Mouse (Mus musculus) neural tube, embryonic 12.5 days (tissue): ENCODE measurements at regions not wholly inside any gene's neighbourhood (a gene's known extent, or its start where the extent isn't known, plus 50 kb on each side); places are given as distances from the start of the nearest gene placed in this dataset.

ENCODE experiments used
- ATAC-seq: fragments of 200-750 bp; cut with Nextera tagmentation; 2 replicates; pipeline ENCODE4 v1.8.0; 2017; ENCODE audit warnings: low read depth, mild to moderate bottlenecking, moderate TSS enrichment, moderate library complexity; ENCODE audit not compliant: low FRiP score
- H3K27ac ChIP-seq: fragments of 300-500 bp; sonication (generic); 2 replicates; pipeline ENCODE4 v1.5.1; 2016
- H3K27me3 ChIP-seq: fragments of 300-500 bp; sonication (generic); replicated peaks from 2 replicates; pipeline ENCODE4 v1.6.1; 2016; ENCODE audit warnings: mild to moderate bottlenecking
- H3K36me3 ChIP-seq: fragments of 300-500 bp; sonication (generic); 2 replicates; pipeline ENCODE4 v1.6.1; 2016; ENCODE audit warnings: mild to moderate bottlenecking
- H3K4me1 ChIP-seq: fragments of 300-500 bp; sonication (generic); 2 replicates; pipeline ENCODE4 v1.6.1; 2016
- H3K4me2 ChIP-seq: fragments of 300-500 bp; sonication (generic); replicated peaks from 2 replicates; pipeline ENCODE4 v1.6.1; 2016; ENCODE audit warnings: mild to moderate bottlenecking
- H3K4me3 ChIP-seq: fragments of 300-500 bp; sonication (generic); 2 replicates; pipeline ENCODE4 v1.5.1; 2016
- H3K9ac ChIP-seq: fragments of 300-500 bp; sonication (generic); 2 replicates; pipeline ENCODE4 v1.6.1; 2016; ENCODE audit warnings: mild to moderate bottlenecking
- H3K9me3 ChIP-seq: fragments of 300-500 bp; sonication (generic); 2 replicates; pipeline ENCODE4 v1.6.1; 2016; ENCODE audit warnings: mild to moderate bottlenecking
- WGBS: fragments of 180-500 bp; shearing (Covaris S2); methylation state at CpG from one replicate; pipeline ENCODE4 v1.1.7; 2016; 5-methylcytosine and 5-hydroxymethylcytosine counted together

DNA sequence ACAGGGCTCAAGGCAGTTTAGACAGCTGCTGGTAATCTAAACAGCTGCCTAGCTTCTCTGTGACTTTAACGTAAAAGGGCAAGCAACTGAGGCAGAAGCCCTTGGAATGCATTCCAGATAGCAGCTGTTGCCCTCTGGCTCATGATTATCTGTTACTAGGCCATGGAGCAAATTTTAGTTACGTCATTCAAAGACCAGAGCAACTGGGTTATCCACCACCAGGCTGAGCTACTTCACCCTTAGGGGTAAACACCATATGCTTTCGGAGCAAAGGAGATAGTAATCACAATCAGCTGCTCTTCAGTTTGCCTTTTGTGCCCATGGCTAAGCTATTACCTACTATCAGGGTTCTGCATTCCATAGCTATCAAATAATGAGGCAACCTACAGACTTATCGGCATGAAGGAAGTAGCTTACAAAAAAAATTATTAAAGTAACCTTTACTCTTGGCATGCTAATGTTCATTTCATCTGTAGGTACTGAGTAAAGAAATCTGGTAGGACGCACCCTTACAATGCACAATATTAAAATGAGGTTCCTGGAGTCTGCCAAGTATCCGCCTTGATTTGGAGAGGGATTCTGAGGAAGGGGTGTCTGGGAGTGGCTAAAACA is 212.2 kb downstream of the Car2 start:
- Histone ChIP-seq H3K36me3 (no peaks in the 10 kb centered on the region), H3K9ac (no peak overlapping the region), H3K27me3 (no peaks in the 10 kb centered on the region), H3K4me3 (no peak overlapping the region), H3K4me1 (no peaks in the 10 kb centered on the region), H3K27ac (no peak overlapping the region), H3K9me3 (no peaks in the 10 kb centered on the region), H3K4me2 (no peak overlapping the region)
- 83% methylated on average over 6 of the region's 6 CpGs for WGBS
- no peak for ATAC-seq

DNA sequence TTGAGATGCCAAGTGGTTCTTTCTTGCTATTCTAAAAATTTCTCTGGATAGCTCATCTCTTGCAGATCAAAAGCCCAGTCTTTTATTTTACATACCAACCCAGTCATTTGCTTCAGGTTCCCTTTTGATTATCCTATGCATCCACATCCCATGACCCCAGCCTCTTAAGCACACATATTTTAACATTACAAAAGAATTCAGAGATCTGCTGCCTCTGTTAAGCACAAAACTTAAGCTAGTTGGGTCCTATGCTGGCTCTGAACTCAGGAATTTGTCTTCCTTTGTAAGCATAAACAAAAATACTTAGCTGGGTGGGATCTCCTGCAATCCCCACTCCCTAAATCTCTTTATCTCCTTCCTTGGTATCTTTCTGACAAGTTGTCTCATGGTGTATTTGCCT is 212.9 kb downstream of the Car2 start:
- Histone ChIP-seq H3K36me3 (no peaks in the 10 kb centered on the region), H3K4me2 (no peak overlapping the region), H3K9ac (no peak overlapping the region), H3K4me1 (no peaks in the 10 kb centered on the region), H3K4me3 (no peak overlapping the region), H3K27ac (no peak overlapping the region), H3K27me3 (no peaks in the 10 kb centered on the region), H3K9me3 (no peaks in the 10 kb centered on the region)
- no peak for ATAC-seq

DNA sequence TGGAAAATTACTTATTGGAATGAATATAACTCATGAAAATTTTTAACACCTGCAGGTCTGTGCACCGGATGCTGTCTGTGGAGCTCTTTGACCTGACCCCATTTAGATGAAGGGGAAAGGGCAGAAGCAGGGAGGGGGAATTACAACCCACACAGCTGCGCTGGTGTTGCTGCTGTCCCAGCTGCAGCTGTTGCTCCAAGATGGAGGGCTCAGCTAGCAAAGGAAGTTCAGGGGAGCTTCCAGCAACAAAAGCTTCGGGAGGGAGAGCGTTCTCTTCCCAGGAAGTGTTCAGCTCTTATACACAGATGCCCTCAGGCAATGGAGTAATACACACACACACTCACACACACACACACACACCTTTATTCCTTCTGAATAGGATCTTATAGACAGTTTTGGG is 219.6 kb downstream of the Car2 start:
- no peak for ATAC-seq
- no peak overlapping the region for H3K9ac ChIP-seq
- no peak overlapping the region for H3K4me2 ChIP-seq
- no peaks in the 10 kb centered on the region for H3K9me3 ChIP-seq
- no peak overlapping the region for H3K4me3 ChIP-seq
- no peaks in the 10 kb centered on the region for H3K27me3 ChIP-seq
- H3K27ac ChIP-seq, result no peak overlapping the region
- no peaks in the 10 kb centered on the region for H3K36me3 ChIP-seq
- no peaks in the 10 kb centered on the region for H3K4me1 ChIP-seq
- WGBS, result 53% methylated on average over 4 of the region's 4 CpGs

DNA sequence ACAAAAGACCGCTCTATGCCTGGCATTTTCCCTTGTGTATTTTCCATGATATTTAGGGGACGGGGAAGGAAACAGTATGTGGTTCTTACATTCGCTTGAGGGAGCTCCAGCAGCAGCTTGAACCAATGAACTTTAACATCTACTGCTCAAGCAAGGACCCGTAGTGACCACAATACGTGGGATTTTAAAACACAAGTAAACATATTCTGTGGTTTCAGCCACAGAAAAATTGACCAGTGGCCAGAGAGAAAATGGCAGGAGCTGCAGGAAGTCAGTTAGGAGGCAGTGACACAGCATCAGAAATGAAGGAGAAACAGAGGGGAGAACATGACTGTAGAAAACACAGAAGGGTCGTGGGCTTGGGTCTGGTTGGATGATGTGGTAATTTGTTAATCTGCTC is 220.2 kb downstream of the Car2 start:
- H3K36me3 ChIP-seq, result no peaks in the 10 kb centered on the region
- no peak overlapping the region for H3K4me3 ChIP-seq
- H3K9ac ChIP-seq, result no peak overlapping the region
- H3K4me2 ChIP-seq, result no peak overlapping the region
- H3K27me3 ChIP-seq, result no peaks in the 10 kb centered on the region
- H3K4me1 ChIP-seq, result no peaks in the 10 kb centered on the region
- 87% methylated on average over 6 of the region's 6 CpGs for WGBS
- H3K27ac ChIP-seq, result no peak overlapping the region
- no peak for ATAC-seq
- H3K9me3 ChIP-seq, result no peaks in the 10 kb centered on the region

DNA sequence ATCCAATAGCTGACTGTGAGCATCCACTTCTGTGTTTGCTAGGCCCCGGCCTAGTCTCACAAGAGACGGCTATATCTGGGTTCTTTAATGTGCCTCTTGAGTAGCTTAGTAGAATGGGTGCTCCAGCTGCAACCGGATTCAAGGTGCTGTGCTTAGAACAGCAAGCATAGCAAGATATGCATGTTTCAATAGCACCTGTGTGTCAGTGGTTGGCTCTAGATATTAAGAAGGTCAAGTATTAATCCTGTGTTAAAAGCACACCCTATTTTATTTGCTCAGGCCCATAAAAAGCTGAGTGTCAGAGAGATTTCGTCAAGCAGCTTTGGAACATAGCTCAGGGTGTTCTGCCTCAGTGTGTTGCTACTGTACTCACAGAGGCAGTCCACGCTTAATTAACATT is 221.2 kb downstream of the Car2 start:
- Histone ChIP-seq H3K27ac (no peak overlapping the region), H3K4me3 (no peak overlapping the region), H3K27me3 (no peaks in the 10 kb centered on the region), H3K4me2 (no peak overlapping the region), H3K4me1 (no peaks in the 10 kb centered on the region), H3K9ac (no peak overlapping the region), H3K36me3 (no peaks in the 10 kb centered on the region), H3K9me3 (no peaks in the 10 kb centered on the region)
- ATAC-seq, result no peak
- WGBS, result 91% methylated on average over 5 of the region's 5 CpGs

DNA sequence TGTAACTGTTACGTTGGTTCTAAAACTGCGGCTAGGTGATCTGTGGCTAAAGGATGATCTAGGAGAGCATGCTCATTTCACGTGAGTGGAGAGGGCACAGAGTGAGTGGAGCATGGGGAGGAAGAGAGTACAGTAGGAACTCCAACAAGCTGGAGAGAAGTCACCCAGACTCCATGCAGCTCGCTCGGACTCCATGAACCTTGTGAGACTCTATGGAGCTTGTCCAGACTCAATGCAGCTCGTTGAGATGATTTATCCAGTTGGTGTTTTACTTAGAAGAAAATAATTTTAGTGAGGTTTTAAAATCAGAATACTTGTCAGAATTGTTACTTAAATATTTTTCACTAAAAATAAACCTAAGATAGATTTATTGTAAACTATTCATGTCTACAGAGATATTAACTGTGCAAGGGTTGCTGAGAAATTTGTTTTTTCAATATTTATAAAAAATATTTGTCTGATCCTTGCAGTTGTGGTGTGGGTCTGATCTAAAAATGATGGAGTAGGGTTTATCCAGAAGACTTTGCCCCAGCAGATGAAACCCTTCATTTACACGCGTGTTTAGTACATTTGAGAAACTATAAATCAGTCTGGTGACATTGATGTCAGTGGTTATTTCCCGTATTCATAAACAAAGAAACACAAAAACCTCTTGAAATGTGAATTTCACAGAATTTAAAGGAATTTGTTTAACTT is 222.3 kb downstream of the Car2 start:
- Histone ChIP-seq H3K4me3 (no peak overlapping the region), H3K9me3 (no peaks in the 10 kb centered on the region), H3K4me1 (no peaks in the 10 kb centered on the region), H3K4me2 (no peak overlapping the region), H3K9ac (no peak overlapping the region), H3K36me3 (no peaks in the 10 kb centered on the region), H3K27ac (no peak overlapping the region), H3K27me3 (no peaks in the 10 kb centered on the region)
- WGBS, result 85% methylated on average over 9 of the region's 9 CpGs
- ATAC-seq, result no peak

DNA sequence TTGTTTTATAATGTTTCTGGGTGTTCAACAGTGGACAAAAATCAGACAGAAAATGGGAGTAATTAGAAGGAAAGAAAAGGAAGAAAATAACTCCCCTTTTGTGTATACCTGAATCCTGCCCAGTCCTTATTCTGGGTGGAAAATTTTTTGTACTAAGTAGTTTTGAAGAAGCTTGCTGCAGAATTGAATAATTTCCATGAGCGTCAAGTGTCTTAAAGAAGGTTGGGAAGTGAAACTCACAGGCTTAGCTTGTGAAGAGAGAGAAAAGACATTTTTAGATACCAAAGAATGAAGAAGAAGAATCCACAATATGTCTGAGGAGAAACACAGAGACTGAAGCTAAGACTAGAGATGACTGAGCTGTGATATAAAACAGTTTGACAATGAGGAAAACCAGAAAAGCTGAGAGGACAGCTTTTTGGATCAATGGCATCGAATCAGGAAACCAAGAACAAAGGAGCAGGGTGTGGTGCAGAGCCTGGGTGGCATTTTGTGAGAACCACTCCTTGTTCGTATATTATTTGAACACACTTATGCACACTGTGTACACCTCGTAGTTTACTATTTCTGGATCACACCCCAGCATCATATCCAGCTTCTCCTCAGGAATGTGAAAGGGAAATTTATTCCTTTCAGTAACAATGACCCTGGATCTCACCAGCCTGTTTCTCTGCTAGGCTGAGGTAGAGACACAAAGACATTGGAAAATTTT is 221.9 kb downstream of the Gm9733 start:
- Histone ChIP-seq H3K27ac (no peak overlapping the region), H3K9ac (no peak overlapping the region), H3K4me1 (no peaks in the 10 kb centered on the region), H3K9me3 (no peaks in the 10 kb centered on the region), H3K27me3 (no peaks in the 10 kb centered on the region), H3K36me3 (no peaks in the 10 kb centered on the region), H3K4me2 (no peak overlapping the region), H3K4me3 (no peak overlapping the region)
- 78% methylated on average over 4 of the region's 4 CpGs for WGBS
- ATAC-seq, result no peak

DNA sequence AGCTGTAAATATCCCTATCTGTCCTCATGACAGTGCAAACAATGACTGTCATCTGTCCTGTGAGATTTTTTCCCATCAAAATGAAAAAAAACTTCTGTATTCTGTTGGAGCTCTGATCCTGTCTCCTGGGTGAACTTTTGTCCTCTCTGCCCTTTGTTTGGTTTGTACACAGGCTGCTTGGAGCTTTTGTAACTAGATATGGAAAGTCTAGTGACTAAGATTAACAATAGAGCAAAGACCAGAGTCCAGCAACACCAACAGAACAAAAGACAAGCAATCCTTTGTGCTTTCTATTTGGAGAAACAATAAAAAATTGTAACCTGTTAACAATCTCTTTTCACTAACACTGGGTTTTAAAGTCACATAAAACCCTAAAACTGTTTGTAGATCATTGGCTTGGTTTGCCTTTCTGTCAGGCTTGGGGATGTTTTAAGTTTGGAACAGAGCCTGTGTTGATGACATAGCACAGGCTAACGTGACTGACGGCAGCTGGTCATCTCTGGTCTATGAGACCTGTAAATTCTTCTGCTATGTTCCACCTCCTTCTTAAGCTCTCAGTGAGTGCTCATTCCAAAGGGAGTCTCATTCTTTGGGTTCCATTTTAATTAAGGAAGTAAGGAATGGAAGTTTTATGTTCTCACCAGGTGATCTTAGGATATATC is 219.8 kb downstream of the Gm9733 start:
- Histone ChIP-seq H3K27me3 (no peaks in the 10 kb centered on the region), H3K36me3 (no peaks in the 10 kb centered on the region), H3K4me1 (no peaks in the 10 kb centered on the region), H3K4me3 (no peak overlapping the region), H3K9me3 (no peaks in the 10 kb centered on the region), H3K27ac (no peak overlapping the region), H3K9ac (no peak overlapping the region), H3K4me2 (no peak overlapping the region)
- WGBS, result 25% methylated on average over 2 of the region's 2 CpGs
- no peak for ATAC-seq

DNA sequence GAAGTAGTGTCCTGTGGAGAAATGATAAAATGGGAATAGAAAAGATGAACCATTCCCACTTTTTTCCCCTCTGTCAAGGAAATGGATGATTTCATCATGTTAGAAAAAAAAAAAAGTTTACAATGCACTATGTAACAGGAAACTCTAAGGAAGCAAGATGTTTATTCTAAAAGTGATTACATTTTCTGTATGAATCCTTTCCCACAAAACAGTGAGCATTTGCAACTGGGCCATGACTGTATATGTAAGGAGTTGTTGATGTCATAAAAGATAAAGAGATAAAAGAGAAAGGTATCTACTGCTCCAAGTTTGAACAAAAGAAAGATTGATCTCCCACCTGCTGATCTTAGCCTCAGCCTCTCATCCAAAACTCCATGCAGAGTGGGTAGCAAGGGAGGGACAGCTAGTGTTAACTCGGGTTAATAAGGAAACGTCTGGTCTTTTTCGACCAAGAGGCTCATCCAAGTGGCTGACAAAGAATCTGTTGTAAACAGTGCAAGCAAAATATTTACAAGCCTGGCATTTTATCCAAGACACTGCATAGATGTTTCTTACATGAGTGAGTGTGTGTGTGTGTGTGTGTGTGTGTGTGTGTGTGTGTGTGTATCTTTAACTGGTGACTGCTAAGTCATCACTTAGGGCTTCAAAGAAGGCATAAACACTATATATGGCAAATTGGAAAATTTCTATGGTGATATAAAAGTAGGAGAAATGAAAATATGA is 213.3 kb downstream of the Gm9733 start:
- no peak overlapping the region for H3K4me3 ChIP-seq
- no peak overlapping the region for H3K27ac ChIP-seq
- no peaks in the 10 kb centered on the region for H3K27me3 ChIP-seq
- H3K4me2 ChIP-seq, result no peak overlapping the region
- H3K9me3 ChIP-seq, result no peaks in the 10 kb centered on the region
- no peaks in the 10 kb centered on the region for H3K4me1 ChIP-seq
- 33% methylated on average over 3 of the region's 3 CpGs for WGBS
- H3K36me3 ChIP-seq, result no peaks in the 10 kb centered on the region
- H3K9ac ChIP-seq, result no peak overlapping the region
- ATAC-seq, result no peak

DNA sequence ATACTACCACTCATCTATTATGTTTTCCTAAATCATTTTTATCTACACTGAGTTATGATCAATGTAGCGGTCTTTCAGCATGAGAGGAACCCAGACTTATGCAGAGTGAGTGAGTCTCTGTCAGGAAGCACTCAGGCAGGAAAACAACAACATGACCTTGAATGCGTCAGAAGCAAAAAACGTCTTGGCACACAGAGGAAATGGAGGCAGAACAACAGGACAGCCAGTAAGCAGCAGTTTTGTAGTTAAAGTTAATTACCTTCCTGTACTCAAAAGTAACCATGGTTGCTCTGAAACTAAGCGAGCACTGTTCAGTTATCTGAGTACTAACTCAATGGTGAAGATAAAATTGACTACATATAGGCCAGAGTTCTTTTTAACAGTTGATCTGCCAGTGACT is 205.4 kb downstream of the Gm9733 start:
- WGBS, result 80% methylated on average over 4 of the region's 4 CpGs
- no peak for ATAC-seq
- Histone ChIP-seq H3K27me3 (no peaks in the 10 kb centered on the region), H3K9me3 (no peaks in the 10 kb centered on the region), H3K36me3 (no peaks in the 10 kb centered on the region), H3K4me1 (no peaks in the 10 kb centered on the region), H3K27ac (no peak overlapping the region), H3K4me3 (no peak overlapping the region), H3K4me2 (no peak overlapping the region), H3K9ac (no peak overlapping the region)

DNA sequence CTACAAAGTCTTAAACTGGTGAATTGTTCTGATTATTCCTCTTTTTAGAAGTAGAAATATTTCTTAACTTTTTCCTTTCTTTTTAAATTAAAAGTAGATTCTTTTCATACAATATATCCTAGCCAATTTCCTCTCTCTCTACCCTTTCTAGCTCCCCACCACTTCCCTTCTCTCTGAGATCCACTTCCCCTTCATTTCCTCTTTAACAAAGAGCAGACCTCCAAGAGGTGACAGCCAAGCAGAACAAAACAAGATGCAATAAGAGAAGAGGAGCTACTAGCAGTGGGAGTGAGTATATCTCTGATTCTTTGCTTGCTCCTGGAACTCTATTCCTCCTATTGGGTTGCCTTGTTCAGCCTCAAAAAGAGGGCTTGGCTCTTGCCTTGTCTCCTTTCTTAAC is 203.7 kb downstream of the Gm9733 start:
- Histone ChIP-seq H3K4me3 (no peak overlapping the region), H3K27me3 (no peaks in the 10 kb centered on the region), H3K4me1 (no peaks in the 10 kb centered on the region), H3K4me2 (no peak overlapping the region), H3K36me3 (no peaks in the 10 kb centered on the region), H3K9ac (no peak overlapping the region), H3K9me3 (no peaks in the 10 kb centered on the region), H3K27ac (no peak overlapping the region)
- ATAC-seq, result no peak

DNA sequence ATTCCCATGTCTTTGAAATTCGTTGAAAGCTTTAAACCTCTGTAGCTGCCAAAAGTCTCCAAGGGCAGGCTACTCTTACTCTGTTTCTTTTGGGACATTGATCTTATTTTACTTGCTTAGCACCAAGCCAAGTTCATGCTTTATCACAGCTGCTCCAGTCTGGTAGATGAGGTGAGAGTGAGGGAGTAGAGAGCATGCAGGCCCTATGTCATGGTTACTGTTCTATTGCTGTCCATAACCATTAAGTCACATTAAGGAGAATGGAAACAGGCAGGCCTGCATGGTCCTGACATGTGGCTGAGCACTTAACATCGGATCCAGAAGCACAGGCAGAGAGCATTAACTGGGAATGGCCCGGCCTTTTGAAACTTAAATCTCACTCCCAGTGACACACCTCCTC is 203.1 kb downstream of the Gm9733 start:
- H3K27me3 ChIP-seq, result no peaks in the 10 kb centered on the region
- WGBS, result 80% methylated on average over 3 of the region's 3 CpGs
- no peak overlapping the region for H3K4me3 ChIP-seq
- H3K36me3 ChIP-seq, result no peaks in the 10 kb centered on the region
- no peak overlapping the region for H3K9ac ChIP-seq
- ATAC-seq, result no peak
- H3K4me1 ChIP-seq, result no peaks in the 10 kb centered on the region
- H3K4me2 ChIP-seq, result no peak overlapping the region
- H3K27ac ChIP-seq, result no peak overlapping the region
- H3K9me3 ChIP-seq, result no peaks in the 10 kb centered on the region
